Mouse (Mus musculus) kidney, adult 9 months (tissue): Measurements from ENCODE around the gene Wt1.

Experiments used
- DNase-seq: peaks from one replicate; pipeline ENCODE4 v3.0.0; 2022

Gene Wt1

DNA sequence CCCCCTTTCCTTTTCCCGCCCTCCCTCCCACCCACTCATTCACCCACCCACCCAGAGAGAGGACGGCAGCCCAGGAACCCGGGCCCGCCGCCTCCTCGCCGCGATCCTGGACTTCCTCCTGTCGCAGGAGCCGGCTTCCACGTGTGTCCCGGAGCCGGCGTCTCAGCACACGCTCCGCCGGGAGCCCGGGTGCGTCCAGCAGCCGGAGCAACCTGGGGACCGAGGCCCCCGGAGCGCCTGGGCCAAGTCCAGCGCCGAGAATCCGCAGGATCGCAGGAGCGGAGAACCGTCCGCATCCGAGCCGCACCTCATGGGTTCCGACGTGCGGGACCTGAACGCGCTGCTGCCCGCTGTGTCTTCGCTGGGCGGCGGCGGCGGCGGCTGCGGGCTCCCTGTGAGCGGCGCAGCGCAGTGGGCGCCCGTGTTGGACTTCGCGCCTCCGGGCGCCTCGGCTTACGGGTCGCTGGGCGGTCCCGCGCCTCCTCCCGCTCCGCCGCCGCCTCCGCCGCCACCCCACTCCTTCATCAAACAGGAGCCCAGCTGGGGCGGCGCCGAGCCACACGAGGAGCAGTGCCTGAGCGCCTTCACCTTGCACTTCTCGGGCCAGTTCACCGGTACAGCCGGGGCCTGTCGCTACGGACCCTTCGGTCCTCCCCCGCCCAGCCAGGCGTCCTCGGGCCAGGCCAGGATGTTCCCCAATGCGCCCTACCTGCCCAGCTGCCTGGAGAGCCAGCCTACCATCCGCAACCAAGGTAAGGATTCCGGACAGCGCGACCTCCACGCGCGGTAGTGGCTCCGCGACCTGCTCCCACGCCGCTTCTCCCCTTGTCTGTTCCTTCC lies 582 bp downstream of the Wt1 start:
- peak; percentile 21 for DNase-seq

DNA sequence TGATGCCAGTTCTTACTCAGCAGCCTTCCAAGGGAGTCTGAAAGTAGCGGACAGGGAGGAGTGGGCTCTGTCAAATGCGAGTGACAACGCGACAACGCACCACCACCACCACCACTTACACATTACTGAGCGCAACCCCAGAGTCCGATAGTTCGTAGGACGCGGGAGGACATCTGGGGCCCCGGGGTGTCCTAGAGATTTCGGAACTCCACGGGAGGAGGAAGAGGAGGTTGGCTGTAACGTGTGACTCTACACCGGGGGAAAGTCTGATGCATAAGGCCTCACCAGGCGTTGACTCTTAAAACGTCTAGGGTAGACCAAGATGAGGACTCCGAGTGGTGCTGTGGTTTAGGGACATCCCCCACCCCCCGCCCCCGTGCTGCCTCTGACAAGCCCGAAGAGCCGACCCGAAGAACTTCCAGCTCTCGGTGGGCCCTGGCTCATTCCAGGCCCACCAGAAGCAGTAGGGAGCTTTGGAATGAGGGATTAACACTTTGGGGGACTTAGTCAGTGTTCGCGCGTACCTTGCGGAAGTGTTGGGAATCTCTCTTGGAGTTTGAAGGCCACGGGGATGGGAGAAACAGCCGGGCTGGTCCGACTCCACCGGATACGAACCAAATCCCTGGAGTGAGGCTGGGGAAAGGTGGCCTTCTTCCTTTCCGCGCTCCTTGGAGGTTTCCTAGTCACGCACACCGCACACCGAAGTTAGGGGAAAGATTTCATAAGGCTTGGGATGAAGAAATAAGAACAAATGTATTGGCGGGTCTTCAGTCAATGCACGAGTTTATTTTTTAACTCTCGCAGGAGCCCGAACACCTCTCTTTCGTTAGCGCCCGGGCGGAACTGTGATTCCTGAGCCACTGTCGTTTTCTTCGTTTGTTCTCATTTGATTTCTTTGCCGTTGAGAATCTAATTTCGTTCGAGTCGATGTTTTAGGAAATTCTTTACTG lies 1.5 kb downstream of the Wt1 start:
- DNase-seq: no peak

DNA sequence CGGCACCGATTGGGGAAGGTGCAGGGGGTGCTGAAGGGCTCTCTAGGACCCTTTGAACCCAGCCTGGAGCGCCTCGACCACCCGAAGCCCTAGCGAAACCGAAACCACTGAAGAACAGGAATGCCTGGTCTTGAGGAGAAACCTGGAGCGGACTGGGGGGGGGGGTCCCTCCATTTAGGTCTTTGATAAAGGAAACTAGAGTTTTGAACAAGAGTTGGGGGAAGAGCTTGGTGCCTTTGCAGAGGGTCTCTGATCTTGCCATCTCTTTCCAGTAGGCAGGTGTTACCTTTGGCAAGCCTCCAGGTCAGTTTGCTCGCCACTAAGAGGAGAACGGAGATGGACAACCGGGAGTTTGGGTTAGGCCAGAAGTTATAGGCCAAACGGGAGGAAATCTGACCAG lies 2.2 kb downstream of the Wt1 start:
- DNase-seq: no peak

DNA sequence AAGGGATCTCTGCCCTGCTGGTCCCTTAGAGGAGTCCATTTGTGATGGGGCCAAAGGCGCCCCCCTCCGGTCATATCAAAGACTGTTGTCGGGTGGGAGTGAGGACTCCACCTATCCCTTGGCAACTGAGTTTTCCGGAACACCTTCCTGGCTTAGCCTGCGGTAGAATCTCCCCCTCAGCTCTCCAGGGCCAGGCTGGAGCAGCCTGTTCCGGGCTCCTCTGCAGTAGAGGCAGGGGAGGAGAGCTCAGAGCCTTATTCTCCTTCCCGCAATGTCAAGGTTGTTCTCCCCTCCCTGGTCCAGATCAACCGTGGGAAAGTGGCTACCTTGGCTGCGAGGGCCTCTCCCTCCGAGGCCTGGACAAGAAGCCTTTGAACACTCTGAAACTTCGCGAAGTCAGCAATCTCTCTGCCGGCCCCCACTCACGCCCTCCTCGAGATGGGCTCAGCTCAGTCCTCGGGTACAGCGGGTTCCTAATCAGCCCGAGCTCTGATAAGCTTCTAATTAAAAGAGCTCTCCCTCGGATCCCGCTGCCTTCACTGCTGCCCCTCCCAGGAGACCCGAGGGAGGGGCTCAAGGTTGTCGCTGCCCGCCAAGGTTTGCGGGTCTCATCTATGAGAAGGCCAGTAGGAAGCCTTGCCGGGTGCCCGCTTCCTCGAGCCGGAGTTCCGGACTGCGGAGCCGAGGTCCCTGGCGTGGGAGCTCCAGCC lies 4.2 kb downstream of the Wt1 start:
- DNase-seq: no peak

DNA sequence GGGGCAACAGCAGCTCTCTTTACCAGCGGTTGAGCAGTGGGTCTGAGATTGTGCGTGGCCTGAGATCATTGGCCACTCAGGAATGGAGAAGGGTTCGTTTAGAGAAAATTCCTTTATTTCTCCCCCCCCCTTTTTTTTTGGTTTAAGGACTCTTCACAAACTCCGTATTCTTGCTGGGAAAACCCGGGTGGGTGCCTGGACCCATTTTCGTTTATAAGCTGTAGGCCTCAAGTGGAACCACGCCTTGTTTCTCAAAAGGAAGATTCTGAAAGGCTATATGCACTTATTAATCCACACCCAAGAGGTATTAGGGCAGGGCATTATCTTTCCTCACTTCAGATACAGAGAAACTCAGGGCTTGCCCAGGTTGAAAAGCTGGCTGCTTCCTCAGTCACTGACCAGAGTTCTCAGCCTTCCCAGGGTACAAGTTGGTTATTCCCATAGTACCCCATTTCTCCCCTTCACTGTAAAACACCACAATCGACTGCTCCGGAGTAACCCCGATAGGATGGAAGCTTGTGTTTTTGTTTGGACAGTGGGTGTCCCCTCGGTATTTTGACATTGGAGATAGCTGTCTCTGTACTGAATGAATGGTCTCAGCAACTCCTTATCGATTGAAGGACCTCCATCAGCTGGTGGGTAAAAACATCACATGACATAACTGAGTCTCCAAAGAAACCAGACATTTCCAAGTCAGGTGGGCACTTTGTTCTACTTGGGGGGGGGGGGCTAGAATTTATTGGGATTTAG lies 4.9 kb downstream of the Wt1 start:
- no peak for DNase-seq

DNA sequence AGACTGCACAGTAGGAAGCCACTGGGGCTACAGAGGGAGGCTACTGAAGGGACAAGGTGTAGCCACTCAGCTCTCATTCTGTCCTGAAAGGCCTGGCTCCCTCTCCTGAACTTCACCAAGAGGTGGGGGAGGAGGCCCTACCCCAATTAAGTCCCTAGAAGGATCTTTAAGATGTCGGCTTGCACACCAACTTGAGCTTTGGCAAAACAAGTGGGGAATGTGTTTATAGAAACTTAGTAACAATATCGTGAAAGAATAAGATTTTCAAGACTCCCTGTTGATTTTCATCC lies 5.4 kb downstream of the Wt1 start:
- no peak for DNase-seq

DNA sequence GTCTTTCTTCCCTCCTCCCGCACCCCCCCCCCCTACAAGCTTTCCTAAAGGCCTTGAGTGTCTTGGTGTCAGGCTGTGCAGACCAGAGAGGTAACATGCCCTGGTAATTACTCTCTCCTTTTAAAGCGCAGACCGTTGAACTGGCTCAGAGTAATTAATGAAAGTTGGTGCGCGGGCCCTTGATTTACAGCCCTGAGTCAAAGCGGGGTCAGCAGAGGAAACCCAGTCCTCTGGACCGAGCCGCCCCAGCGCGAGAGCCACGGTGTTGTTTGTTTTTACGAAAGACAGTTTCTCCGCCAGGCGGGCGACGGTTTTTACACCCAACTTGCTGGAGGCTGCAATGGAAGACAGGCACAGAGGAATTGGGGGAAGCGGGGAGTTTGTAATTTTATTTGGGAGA lies 6.0 kb downstream of the Wt1 start:
- DNase-seq: peak; percentile 9

DNA sequence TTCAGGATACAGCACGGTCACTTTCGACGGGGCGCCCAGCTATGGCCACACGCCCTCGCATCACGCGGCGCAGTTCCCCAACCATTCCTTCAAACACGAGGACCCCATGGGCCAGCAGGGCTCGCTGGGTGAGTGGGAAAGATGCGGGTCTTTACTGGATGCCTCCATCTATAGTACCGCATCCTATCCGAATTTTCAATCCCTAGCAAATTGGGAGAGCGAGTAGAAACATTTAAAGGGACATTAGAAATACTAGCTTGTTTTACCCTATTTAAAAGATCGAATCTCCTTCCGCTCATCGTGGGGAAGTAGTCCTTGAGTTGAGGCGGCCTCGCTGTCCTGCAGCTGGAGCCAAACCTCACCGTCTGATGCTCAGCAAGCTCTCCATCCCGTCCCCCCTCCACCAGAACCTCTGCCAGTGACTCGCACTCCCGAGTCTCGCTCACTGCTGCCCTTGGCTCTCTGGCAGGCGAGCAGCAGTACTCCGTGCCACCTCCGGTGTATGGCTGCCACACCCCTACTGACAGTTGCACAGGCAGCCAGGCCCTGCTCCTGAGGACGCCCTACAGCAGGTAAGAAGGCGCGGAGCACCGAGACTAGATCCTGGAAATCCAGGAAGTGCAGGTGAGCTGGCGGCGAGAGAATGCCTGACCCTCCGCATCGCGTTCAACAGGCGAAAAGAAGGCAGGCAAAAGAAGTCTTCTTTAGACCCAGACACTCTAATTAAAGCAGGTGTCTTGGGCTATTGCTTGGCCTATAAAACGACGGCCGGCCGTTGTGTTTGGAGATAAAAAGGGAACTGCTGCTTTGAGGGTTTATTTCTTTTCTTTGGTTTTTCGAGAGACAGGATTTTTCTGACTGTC lies 6.8 kb downstream of the Wt1 start:
- no peak for DNase-seq

DNA sequence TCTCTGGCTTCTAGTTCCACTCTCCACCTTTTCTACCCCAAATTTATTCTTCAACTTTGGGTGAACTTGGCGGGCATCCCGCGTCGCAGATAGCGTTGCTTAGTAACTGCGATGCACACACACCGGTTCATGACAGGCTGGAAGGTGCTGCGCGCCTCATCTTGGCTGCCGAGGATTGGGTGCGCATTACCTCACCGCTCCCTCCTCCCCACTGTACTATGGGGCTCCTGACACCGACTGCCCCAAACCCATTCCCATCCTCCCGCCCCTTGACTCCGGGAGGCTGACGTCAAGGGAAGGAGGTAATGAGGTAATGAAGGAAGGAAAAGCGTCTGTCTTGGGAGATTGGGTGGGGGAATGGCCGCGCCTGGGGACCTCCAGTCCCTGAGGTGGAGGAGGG lies 8.0 kb downstream of the Wt1 start:
- no peak for DNase-seq

DNA sequence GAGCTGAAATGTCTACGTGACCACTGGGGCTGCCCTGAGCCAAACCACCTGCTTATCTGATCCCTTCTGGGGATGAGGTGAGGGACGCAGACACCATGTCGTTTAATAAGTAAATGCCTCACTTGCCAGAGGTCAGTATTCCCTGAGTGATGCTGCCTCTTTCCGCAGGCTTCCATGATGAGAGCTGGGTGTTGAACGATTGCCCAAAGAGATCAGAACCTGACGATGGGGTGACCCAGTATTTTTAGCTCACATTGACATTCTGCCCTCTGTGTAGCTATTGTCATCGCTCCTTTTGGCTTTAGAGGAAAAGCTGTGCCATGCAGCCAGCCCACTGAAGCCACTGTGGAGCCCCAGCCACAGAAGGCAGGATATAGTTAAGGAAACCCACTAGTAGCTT lies 13.1 kb downstream of the Wt1 start:
- DNase-seq: no peak

DNA sequence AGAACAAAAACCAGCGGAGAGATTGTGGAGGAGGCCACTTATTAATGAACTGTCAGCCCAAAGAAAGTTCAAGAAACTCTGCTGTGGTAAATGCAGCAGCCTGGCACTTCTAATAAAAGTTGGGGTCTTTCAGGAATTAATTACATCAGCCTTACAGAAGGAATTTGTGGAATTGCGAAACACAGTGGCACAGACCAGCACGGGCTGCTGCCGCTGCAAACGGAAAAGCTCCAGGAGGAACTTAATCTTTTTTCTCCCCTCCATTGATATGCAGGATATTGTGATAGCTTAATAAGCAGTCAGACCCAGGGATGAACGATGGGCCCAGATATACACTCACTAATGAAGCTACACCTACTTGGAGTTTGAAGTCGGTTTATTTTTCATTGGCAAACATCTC lies 15.0 kb downstream of the Wt1 start:
- DNase-seq: no peak

DNA sequence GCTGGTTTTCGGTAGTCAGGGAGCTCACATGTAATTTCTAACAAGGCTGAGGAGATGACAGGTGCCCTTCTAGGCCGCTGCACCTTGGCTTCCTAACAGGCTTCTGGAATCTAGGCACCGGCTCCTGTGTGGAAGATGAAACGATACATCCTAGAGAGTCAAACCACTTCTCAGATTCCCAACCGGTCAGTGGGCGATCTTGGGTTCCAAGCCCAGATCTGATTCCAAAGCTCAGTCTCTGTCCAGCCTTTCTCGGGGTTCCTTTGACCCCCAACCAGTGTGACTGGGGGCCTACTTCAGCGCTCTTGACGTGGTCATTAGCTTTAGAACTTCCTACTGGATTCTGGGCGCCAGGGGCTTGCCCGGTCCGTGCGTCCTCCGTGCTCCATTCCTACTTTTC lies 17.4 kb downstream of the Wt1 start:
- DNase-seq: no peak

DNA sequence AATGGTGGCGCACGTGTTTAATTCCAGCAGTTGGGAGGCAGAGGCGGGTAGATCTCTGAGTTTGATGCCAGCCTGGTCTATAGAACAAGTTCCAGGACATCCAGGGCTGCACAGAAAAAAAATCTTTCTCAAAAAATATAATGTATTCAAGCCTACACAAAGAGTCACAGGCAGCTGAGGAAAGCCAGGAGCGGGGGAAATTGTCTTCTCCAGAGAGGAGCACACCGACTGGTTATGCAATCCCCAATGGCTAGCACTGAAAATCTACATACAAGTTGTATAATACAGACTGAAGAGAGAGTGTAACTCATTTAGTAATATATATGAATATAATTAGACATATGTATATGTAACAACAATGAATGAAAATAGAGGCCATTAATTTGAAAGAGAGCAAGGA lies 25.2 kb downstream of the Wt1 start:
- no peak for DNase-seq

DNA sequence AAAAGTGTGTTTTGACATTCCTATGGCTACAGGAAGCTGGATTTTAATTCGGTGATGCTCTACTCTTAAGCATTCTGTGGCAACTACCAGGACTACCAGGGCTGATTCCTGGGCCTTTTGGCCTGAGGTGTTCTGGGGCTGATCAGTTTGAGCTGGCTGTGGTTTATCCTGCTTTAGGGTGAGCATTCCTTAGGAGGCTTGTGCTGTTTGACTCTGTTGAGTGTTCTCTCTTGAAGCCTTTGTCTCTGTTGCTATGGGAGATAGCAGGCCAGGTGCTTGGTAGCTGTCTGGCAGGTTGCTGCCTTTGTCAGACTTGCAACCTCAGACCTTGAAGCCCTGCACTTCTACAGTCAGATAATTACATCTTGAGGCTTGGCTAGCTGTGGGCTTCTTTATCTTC lies 26.7 kb downstream of the Wt1 start:
- DNase-seq: no peak

DNA sequence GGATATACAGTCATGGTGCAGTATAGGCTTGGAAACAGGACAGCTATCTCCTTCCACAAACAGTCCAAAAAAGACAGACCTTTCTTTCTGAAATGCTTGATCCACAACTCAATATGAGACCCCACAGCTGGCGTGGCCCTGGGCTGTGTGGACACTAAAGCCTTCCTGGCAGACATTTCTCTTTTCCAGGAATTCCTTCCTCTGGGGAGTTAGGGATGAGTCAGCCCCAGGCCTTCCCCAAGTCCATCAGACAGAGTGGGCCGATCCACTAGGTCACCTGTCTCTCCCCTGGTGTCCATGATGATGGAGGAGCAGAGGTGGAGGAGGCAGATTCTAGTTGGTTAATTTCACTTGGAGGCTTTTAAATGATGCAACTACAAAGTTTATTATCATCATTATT lies 34.6 kb downstream of the Wt1 start:
- no peak for DNase-seq

DNA sequence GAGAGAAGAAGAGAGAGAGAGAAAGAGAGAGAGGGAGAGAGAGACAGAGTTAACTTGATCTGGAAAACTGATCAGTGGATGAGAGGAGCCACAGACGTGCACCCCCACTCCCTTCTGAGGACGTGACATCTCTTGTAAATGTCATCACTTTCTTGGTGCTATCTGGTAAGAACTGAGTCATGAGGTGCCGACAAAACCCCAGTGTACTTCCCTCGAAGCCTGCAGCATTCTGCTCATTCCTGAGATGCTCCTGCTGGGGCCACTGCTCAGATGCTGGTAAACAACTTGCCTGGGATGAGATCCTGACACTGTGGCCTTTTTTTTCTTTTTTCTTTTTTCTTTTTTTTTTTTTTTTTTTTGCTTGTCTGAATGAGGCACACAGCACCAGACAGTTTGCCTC lies 36.4 kb downstream of the Wt1 start:
- DNase-seq: no peak

DNA sequence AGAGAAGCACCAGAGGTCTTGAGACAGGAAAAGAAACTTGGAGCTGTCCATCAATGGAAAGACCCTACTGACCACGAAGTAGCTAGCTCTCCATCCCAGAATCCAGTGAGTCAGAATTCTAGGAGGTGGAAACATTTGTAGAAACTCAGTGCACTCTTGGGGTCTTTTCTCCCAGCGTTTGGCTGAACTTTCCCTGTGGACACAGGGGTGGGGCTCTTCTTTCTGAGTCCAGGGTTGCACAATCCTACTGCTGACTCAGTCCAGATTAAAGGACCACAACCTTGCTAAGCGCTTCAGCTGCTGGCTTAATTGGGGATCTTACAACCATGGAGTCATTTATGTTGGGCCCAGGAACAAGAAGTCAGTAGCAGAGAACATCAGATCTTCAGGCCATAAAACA lies 41.8 kb downstream of the Wt1 start:
- no peak for DNase-seq

DNA sequence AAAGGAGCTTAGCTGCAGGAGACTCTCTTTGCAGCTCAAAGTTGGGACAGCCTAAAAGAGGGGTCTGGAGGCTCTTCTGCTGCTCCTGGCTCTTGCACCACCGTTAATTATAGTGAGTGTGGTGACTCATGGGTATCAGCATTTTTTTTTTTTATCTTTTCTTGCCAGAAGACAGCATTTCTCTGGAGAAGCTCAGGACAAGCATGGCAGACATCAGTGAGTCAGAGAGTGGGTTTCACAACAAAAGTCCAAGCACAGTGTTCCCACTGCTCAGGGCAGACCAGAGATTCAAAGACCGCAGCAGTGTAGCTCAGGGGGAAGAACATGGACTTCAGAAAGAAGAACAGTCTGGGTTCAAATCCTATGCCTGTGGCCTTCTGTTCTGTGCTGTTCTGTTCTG lies 47.9 kb downstream of the Wt1 start:
- DNase-seq: no peak

DNA sequence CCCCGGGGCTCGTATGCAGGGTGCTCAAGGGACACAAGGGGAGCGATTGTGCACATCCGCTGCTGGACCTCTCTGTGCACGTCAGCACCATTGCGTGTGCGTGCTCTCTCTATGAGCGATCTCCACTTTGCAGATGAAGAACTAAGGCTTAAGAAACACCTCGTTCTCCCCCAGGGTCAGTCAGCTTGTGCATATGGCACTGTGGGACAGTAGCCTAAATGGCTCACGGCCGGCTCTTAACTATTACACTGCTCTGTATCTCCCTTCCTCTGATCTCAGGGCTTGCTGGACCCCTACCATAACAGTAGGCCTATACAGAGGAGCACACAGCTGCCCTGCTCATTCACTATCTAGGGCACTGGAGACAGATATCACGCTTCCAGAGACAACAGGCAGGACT lies 52.5 kb downstream of the Wt1 start:
- no peak for DNase-seq

DNA sequence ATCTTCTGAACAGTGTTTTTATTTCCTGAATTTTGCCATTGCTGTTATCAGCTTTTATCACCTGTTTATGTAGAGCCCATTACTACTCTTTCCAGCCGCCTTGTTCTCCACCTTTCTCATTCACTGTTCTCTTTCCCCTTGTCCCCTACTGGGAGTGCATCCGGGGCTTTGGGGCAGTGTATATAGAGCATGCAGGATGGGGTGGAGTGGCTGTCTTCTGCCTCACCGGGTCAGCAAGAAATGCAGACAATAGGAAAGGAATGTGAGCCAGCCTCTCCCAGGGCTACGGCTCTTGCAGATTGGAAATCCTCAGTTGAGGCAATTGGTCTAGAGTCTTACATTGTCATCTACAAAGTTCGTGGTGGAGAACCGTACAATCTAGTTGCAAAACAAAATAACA lies 56.2 kb downstream of the Wt1 start:
- no peak for DNase-seq

DNA sequence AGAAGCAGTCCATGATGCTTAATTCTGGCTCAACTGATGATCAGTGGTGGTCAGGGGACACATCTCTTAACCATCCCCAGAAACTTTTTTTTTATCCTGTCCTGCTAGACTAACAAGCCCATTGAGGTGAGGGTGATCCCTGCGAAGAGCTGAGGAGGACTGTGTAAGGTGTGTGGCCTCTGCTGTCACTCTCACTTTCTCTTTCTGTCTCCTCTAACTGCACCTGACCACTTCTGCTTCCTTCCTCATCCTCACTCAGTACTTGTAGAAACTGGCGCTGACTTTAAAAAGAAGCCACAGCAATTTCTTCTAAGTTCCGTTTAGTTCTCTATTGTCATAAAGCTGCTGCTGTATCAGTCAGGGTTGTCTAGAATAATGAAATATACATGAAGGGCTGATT lies 58.8 kb downstream of the Wt1 start:
- DNase-seq: no peak
